ENCODE assay signal across 9 mouse cellular contexts in genomic region chr5:124860013-124860412, GRCm38 (mm10). TPM values are rescaled to one million over a fixed set of nuclear protein-coding genes. Genes with fewer than 3 reads are reported as not detected.
DNase-seq lines count a peak whose midpoint lies in the region; ATAC-seq and TF ChIP-seq lines count a peak whose summit lies in the region.
"Had no signal": no experiment of that assay in that cellular context is flagged by ENCODE, and none has a peak within 500 bp of the region (broad histone marks: within the 10 kb centered on the region; RNA-seq: fewer than 3 reads in every experiment).

No protein-coding gene starts in this region.

- H3K9me3 ChIP-seq in CH12.LX (replicated peaks; ENCODE audit: low read length), result no peaks in the 10 kb centered on the region
- H3K9me3 ChIP-seq in midbrain, embryonic 13.5 days, result no peaks in the 10 kb centered on the region
- H3K9me3 ChIP-seq: stomach, embryonic 15.5 days had no signal

- no peak for TF ChIP-seq EP300 in heart, adult 2 months (IDR thresholded peaks at IDR 0.05; ENCODE audit: insufficient read depth, low read depth, low read length)
- no peak for TF ChIP-seq EP300 in CH12.LX (IDR thresholded peaks at IDR 0.05; ENCODE audit: low read length)

- H3K4me3 ChIP-seq in heart, adult 2 months, result no peak overlapping the region
- no peak overlapping the region for H3K4me3 ChIP-seq in CH12.LX (replicated peaks in 1 of 3; ENCODE audit: low read depth in 2 of 3, low read length in 2 of 3, poor library complexity in 1 of 3)
- H3K4me3 ChIP-seq in cortical plate, adult 2 months (ENCODE audit: insufficient read depth, low read length), result peak overlapping the region; percentile 97
- H3K4me3 ChIP-seq in midbrain, embryonic 13.5 days (replicated peaks), result peak overlapping the region; percentile 98; the same call in 1 of the 2 replicates
- H3K4me3 ChIP-seq: stomach, embryonic 15.5 days had no signal

- dilution Hi-C loops in CH12.LX (cut with MboI; ENCODE audit: extremely low pct_ligation_motif_present, extremely low pct_unique_long_range_greater_than_20kb, low sequenced_read_pairs), result no loop called here

- no peak for DNase-seq in heart, adult 2 months
- DNase-seq in heart, adult 9 months (ENCODE audit: low spot score in 2 of 2), result no peak
- DNase-seq in CH12.LX (ENCODE audit: extremely low read depth), result no peak
- no peak for DNase-seq in ovary, postnatal 36 days (ENCODE audit: low spot score)
- no peak for DNase-seq in urinary bladder, postnatal 10 days (ENCODE audit: low spot score)
- DNase-seq in kidney, adult 8-10 months, result no peak

- TF ChIP-seq RAD21 in CH12.LX (IDR thresholded peaks at IDR 0.05; ENCODE audit: low read depth, low read length), result no peak

- TF ChIP-seq CTCF in heart, adult 2 months (IDR thresholded peaks at IDR 0.05), result peak; percentile 65
- TF ChIP-seq CTCF in CH12.LX (conservative IDR thresholded peaks at IDR 0.05 in 1 of 2, IDR thresholded peaks at IDR 0.05 in 1 of 2; ENCODE audit: low read depth in 2 of 2, low read length in 2 of 2), result peak; percentile 34 to 61; a peak in 3 of 4 replicates
- TF ChIP-seq CTCF in cortical plate, adult 2 months (IDR thresholded peaks at IDR 0.05; ENCODE audit: extremely low read depth, insufficient read depth, low read length), result peak; percentile 68

- WGBS in heart, adult 2 months, result 13% methylated on average over 5 of the region's 5 CpGs
- WGBS in midbrain, embryonic 13.5 days, result 19% methylated on average over 5 of the region's 5 CpGs

- H3K9ac ChIP-seq in heart, adult 2 months (ENCODE audit: low read depth, low read length), result no peak overlapping the region
- H3K9ac ChIP-seq in CH12.LX (ENCODE audit: insufficient read depth, low read depth), result no peak overlapping the region
- no peak overlapping the region for H3K9ac ChIP-seq in midbrain, embryonic 13.5 days (replicated peaks)
- H3K9ac ChIP-seq: stomach, embryonic 15.5 days had no signal

- H3K79me2 ChIP-seq in heart, adult 2 months (replicated peaks; ENCODE audit: control insufficient read depth, insufficient read depth, low read length), result peaks cover 2% of the 10 kb centered on the region
- no peaks in the 10 kb centered on the region; the same call in 1 of the 2 replicates for H3K79me2 ChIP-seq in CH12.LX (replicated peaks; ENCODE audit: control insufficient read depth, extremely low read depth, insufficient read depth, poor library complexity, severe bottlenecking)

- H3K27ac ChIP-seq in heart, adult 2 months, result no peak overlapping the region
- no peak overlapping the region for H3K27ac ChIP-seq in CH12.LX (ENCODE audit: insufficient read depth, low read depth)
- no peak overlapping the region for H3K27ac ChIP-seq in cortical plate, adult 2 months (ENCODE audit: insufficient read depth, low read length)
- H3K27ac ChIP-seq in midbrain, embryonic 13.5 days, result no peak overlapping the region
- H3K27ac ChIP-seq: stomach, embryonic 15.5 days had no signal

- in situ Hi-C loops in CH12.LX (cut with MboI; ENCODE audit: low pct_ligation_motif_present, low pct_unique_long_range_greater_than_20kb, low sequenced_read_pairs), result loop anchor here (5.0 to 25.0 kb wide), 2 partner anchors 88 to 423 kb away; partner anchors contain the start of genes Kmt5a and Sbno1

- H3K4me1 ChIP-seq in heart, adult 2 months (ENCODE audit: control insufficient read depth, insufficient read depth, low read length), result peaks cover 1% of the 10 kb centered on the region; the same call in 1 of the 2 replicates
- H3K4me1 ChIP-seq in CH12.LX (ENCODE audit: control insufficient read depth in 1 of 2, insufficient read depth in 2 of 2), result peaks cover 0 to 18% of the 10 kb centered on the region in 2 experiments; a peak in 3 of 4 replicates
- H3K4me1 ChIP-seq in cortical plate, adult 2 months (ENCODE audit: control insufficient read depth, insufficient read depth, low read length), result peaks cover 12% of the 10 kb centered on the region
- H3K4me1 ChIP-seq in midbrain, embryonic 13.5 days (replicated peaks), result peaks cover 35% of the 10 kb centered on the region

- intact Hi-C loops in heart, adult 2 months (cut with DNase I), result loop anchor here (5.0 to 10.0 kb wide), 2 partner anchors 433 to 615 kb away; partner anchors contain the start of genes Aacs and Sbno1

- peaks cover 2% of the 10 kb centered on the region; the same call in 1 of the 2 replicates for H3K36me3 ChIP-seq in heart, adult 2 months (ENCODE audit: control insufficient read depth, insufficient read depth, low read length)
- peaks cover 0 to 2% of the 10 kb centered on the region in 2 experiments for H3K36me3 ChIP-seq in CH12.LX (replicated peaks in 1 of 2; ENCODE audit: control insufficient read depth in 1 of 2, insufficient read depth in 1 of 2, low read length in 1 of 2)
- no peaks in the 10 kb centered on the region for H3K36me3 ChIP-seq in midbrain, embryonic 13.5 days
- H3K36me3 ChIP-seq: stomach, embryonic 15.5 days had no signal

- ATAC-seq in midbrain, embryonic 13.5 days, result no peak

- TF ChIP-seq POLR2A in heart, adult 2 months (IDR thresholded peaks at IDR 0.05; ENCODE audit: insufficient read depth, low read depth, low read length), result no peak
- no peak for TF ChIP-seq POLR2A in CH12.LX (IDR thresholded peaks at IDR 0.05; ENCODE audit: low read depth, low read length)
- no peak for TF ChIP-seq POLR2A in cortical plate, adult 2 months (IDR thresholded peaks at IDR 0.05; ENCODE audit: extremely low read depth, insufficient read depth, low read length)

- H3K4me2 ChIP-seq in CH12.LX (ENCODE audit: insufficient read depth, low read depth, poor library complexity, severe bottlenecking), result no peak overlapping the region
- peak overlapping the region; percentile 87; the same call in 1 of the 2 replicates for H3K4me2 ChIP-seq in midbrain, embryonic 13.5 days (replicated peaks)
- H3K4me2 ChIP-seq: stomach, embryonic 15.5 days had no signal

- H3K27me3 ChIP-seq in heart, adult 2 months (ENCODE audit: control insufficient read depth, insufficient read depth, low read length), result peaks cover 2% of the 10 kb centered on the region; the same call in 1 of the 2 replicates
- peaks cover 49% of the 10 kb centered on the region for H3K27me3 ChIP-seq in CH12.LX (replicated peaks)
- H3K27me3 ChIP-seq in midbrain, embryonic 13.5 days, result peaks cover 3% of the 10 kb centered on the region; the same call in 1 of the 2 replicates

TF ChIP-seq in CH12.LX, 34 proteins besides CTCF, POLR2A, EP300 and RAD21:
- TF ChIP-seq NRF1 (IDR thresholded peaks at IDR 0.05; ENCODE audit: low read depth, low read length) (no peak), KAT2A (IDR thresholded peaks at IDR 0.05; ENCODE audit: insufficient replicate concordance, low read length) (no peak), POLR2AphosphoS2 (IDR thresholded peaks at IDR 0.05; ENCODE audit: low read depth, low read length) (no peak), MAX (IDR thresholded peaks at IDR 0.05; ENCODE audit: low read length) (no peak), PAX5 (IDR thresholded peaks at IDR 0.05; ENCODE audit: low read length) (no peak), MAZ (IDR thresholded peaks at IDR 0.05; ENCODE audit: low read depth, low read length) (no peak), SMC3 (IDR thresholded peaks at IDR 0.05; ENCODE audit: low read depth, low read length) (no peak)

RNA-seq across cellular contexts. Expression of gene Ccdc92, which starts 2.2 kb away (rescaled TPM):
- total RNA-seq in heart, adult 2 months (2021), result 1 to 10 TPM in 1 of 2 experiments, under 1 TPM in 1; 0.99 to 1.8 TPM
- polyA plus RNA-seq in heart, adult 2 months (2012; rRNA removed), result 1.5 and 2.4 TPM in 2 replicates
- total RNA-seq in CH12.LX (2012; rRNA removed), result 0.34 and 0.76 TPM in 2 replicates
- total RNA-seq in CH12.LX (2014; rRNA removed), result 0.28 and 0.75 TPM in 2 replicates
- polyA plus RNA-seq in CH12.LX (2012; ENCODE audit: insufficient read length, low read depth), result 1.4 and 1.5 TPM in 2 replicates
- 88.0 and 98.3 TPM in 2 replicates for polyA plus RNA-seq in cortical plate, adult 2 months (2012; rRNA removed)
- 24.8 and 28.0 TPM in 2 replicates for polyA plus RNA-seq in midbrain, embryonic 13.5 days (2015; fragmentation: Nextera tagmentation; extraction: Ambion mirVana)

RNA-seq across cellular contexts. Expression of gene Zfp664, which starts 2.5 kb away (rescaled TPM):
- 10 to 100 TPM; 37.4 to 38.6 TPM for total RNA-seq in heart, adult 2 months (2021)
- 12.6 and 21.8 TPM in 2 replicates for polyA plus RNA-seq in heart, adult 2 months (2012; rRNA removed)
- total RNA-seq in CH12.LX (2012; rRNA removed) (7.1 and 7.4 TPM in 2 replicates), CH12.LX (2014; rRNA removed) (13.4 and 14.3 TPM in 2 replicates)
- polyA plus RNA-seq in CH12.LX (2012; ENCODE audit: insufficient read length, low read depth), result 12.3 and 12.7 TPM in 2 replicates
- polyA plus RNA-seq in cortical plate, adult 2 months (2012; rRNA removed), result 63.2 and 64.1 TPM in 2 replicates
- polyA plus RNA-seq in midbrain, embryonic 13.5 days (2015; fragmentation: Nextera tagmentation; extraction: Ambion mirVana), result 163 and 174 TPM in 2 replicates

Comparison
In these comparisons a context has a peak if more than half of its experiments do, and no peak if none do; other contexts are left out.
1. H3K4me3 ChIP-seq: peak in cortical plate, adult 2 months (single experiment) and midbrain, embryonic 13.5 days (single experiment); none in heart, adult 2 months (single experiment) and CH12.LX (0 of 3).
2. Peak in every context shown above with its lines, with median percentiles within 50 percentile points of each other: CTCF ChIP-seq.